Mouse (Mus musculus) stomach, postnatal 0 days (tissue): ENCODE data around the gene Ubp1.

Experiments
- CTCF ChIP-seq: IDR thresholded peaks from 2 replicates; pipeline ENCODE4 v1.5.1; 2016; ENCODE audit warnings: antibody characterized with exemption, low read depth, mild to moderate bottlenecking, moderate library complexity
- EP300 ChIP-seq: optimal IDR thresholded peaks from 2 replicates; pipeline ENCODE3; 2016; ENCODE audit warnings: antibody characterized with exemption

DNA sequence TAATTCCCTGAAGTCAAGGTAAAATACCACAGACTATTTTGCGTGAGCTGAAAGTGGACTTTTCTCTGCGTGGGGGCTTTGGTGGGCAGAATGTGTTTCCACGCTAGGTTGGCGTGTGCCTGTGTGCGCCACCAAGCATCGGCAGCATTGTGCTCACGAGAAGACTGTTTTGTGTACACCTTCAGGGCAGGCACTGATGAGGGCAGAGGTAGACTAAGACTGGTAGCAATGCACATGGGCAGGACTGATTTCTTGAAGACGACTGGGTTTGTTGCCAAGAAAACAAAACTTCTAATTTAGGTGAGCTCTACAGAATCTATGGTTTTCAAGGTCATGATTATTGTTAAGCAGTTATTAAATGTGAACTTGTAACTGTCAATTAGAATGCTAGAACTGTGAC lies 38.7 kb downstream of the Ubp1 start:
- TF ChIP-seq EP300: no peak
- no peak for TF ChIP-seq CTCF
